In genomic region chr2:84425138-84425537, GRCm38 (mm10) we compare ENCODE assay signal across 8 mouse cellular contexts. TPM values are rescaled to one million over a fixed set of nuclear protein-coding genes. Genes with fewer than 3 reads are reported as not detected.
DNase-seq lines count a peak whose midpoint lies in the region; ATAC-seq and TF ChIP-seq lines count a peak whose summit lies in the region.

Gene Calcrl (minus strand): TSS chr2:84425411.

- peak; percentile 47 for DNase-seq in c-Kit-positive CD71-positive TER-119-positive erythroid progenitor cells, embryonic 14.5 days (ENCODE audit: low spot score)
- DNase-seq in layer of hippocampus, adult 8-10 months (ENCODE audit: low spot score in 2 of 2), result peak; percentile 26 to 31
- peak; percentile 88 for DNase-seq in lung, embryonic 14.5 days
- peak; percentile 85 for DNase-seq in thymus, adult 2 months

- H3K9me3 ChIP-seq in ES-Bruce4 (replicated peaks; ENCODE audit: control insufficient read depth, insufficient read depth, low read length, poor library complexity, severe bottlenecking), result no peaks in the 10 kb centered on the region
- H3K9me3 ChIP-seq in lung, embryonic 14.5 days (ENCODE audit: low read depth, low read length), result no peaks in the 10 kb centered on the region

- H3K27me3 ChIP-seq in ES-Bruce4 (ENCODE audit: control insufficient read depth, insufficient read depth, low read length, poor library complexity, severe bottlenecking), result no peaks in the 10 kb centered on the region
- no peaks in the 10 kb centered on the region for H3K27me3 ChIP-seq in lung, embryonic 14.5 days (ENCODE audit: insufficient read depth, low read length)
- H3K27me3 ChIP-seq in thymus, adult 2 months (ENCODE audit: control insufficient read depth, insufficient read depth, low read length), result no peaks in the 10 kb centered on the region

- peak within 1 kb of the TSS; percentile 64 for H3K4me2 ChIP-seq in lung, embryonic 14.5 days

- no peak within 1 kb of the TSS for H3K27ac ChIP-seq in ES-Bruce4 (ENCODE audit: insufficient read depth, low read length)
- H3K27ac ChIP-seq in lung, embryonic 14.5 days (ENCODE audit: low read depth), result peak within 1 kb of the TSS; percentile 48
- peak within 1 kb of the TSS; percentile 89 for H3K27ac ChIP-seq in thymus, adult 2 months (ENCODE audit: control insufficient read depth, insufficient read depth, low read length)

- peak within 1 kb of the TSS; percentile 27 for H3K4me3 ChIP-seq in ES-Bruce4 (ENCODE audit: low read depth, low read length)
- peak within 1 kb of the TSS; percentile 37 for H3K4me3 ChIP-seq in lung, embryonic 14.5 days (ENCODE audit: low read depth, low read length)
- H3K4me3 ChIP-seq in thymus, adult 2 months (ENCODE audit: control insufficient read depth, insufficient read depth, low read length), result peak within 1 kb of the TSS; percentile 61

- WGBS in lung, embryonic 14.5 days, result under 1% methylated on average over 10 of the region's 10 CpGs
- WGBS in thymus, adult 2 months, result under 1% methylated on average over 10 of the region's 10 CpGs

- TF ChIP-seq CTCF in ES-Bruce4 (IDR thresholded peaks at IDR 0.05; ENCODE audit: low read depth, low read length), result no peak
- no peak for TF ChIP-seq CTCF in lung, embryonic 14.5 days (IDR thresholded peaks at IDR 0.05; ENCODE audit: low read depth)
- TF ChIP-seq CTCF in thymus, adult 2 months (IDR thresholded peaks at IDR 0.05; ENCODE audit: borderline replicate concordance, control insufficient read depth, extremely low read depth, insufficient read depth, low read length, poor library complexity), result no peak

- H3K9ac ChIP-seq in ES-Bruce4 (ENCODE audit: low read depth, poor library complexity, severe bottlenecking), result no peak within 1 kb of the TSS
- H3K9ac ChIP-seq in lung, embryonic 14.5 days, result peak within 1 kb of the TSS; percentile 37

- no peaks in the 10 kb centered on the region for H3K36me3 ChIP-seq in ES-Bruce4 (ENCODE audit: control insufficient read depth, insufficient read depth, low read length, poor library complexity, severe bottlenecking)
- H3K36me3 ChIP-seq in lung, embryonic 14.5 days (ENCODE audit: insufficient read depth), result no peaks in the 10 kb centered on the region
- H3K36me3 ChIP-seq in thymus, adult 2 months (ENCODE audit: control insufficient read depth, insufficient read depth, low read length), result no peaks in the 10 kb centered on the region

- no peaks in the 10 kb centered on the region for H3K4me1 ChIP-seq in ES-Bruce4 (ENCODE audit: control insufficient read depth, insufficient read depth, low read length)
- H3K4me1 ChIP-seq in lung, embryonic 14.5 days (ENCODE audit: insufficient read depth), result no peaks in the 10 kb centered on the region
- 0 out of 2 replicates have a peak, but pooled peaks cover 2% of the 10 kb centered on the region for H3K4me1 ChIP-seq in thymus, adult 2 months (replicated peaks; ENCODE audit: control insufficient read depth, insufficient read depth, low read length)

- TF ChIP-seq EP300 in ES-Bruce4 (IDR thresholded peaks at IDR 0.05; ENCODE audit: insufficient read depth, low read depth, low read length), result no peak

- no peak for TF ChIP-seq POLR2A in ES-Bruce4 (IDR thresholded peaks at IDR 0.05; ENCODE audit: insufficient read depth, low read length)
- peak; percentile 79 for TF ChIP-seq POLR2A in thymus, adult 2 months (IDR thresholded peaks at IDR 0.05; ENCODE audit: control insufficient read depth, extremely low read depth, insufficient read depth, low read length, poor library complexity)

- ATAC-seq in frontal cortex, adult (ENCODE audit: low TSS enrichment), result peak; percentile 89
- ATAC-seq in hematopoietic stem cell, adult 5-6 weeks (replicated peaks in 1 of 2; ENCODE audit: insufficient read depth in 1 of 2, low FRiP score in 2 of 2, low TSS enrichment in 1 of 2, low read depth in 1 of 2, poor library complexity in 2 of 2, severe bottlenecking in 2 of 2), result peak; percentile 92 to 97
- ATAC-seq in lung, embryonic 14.5 days (ENCODE audit: insufficient read depth), result peak; percentile 96
- peak; percentile 95 for ATAC-seq in neutrophil, adult 5-6 weeks (ENCODE audit: extremely low read depth, insufficient number of reproducible peaks, low FRiP score, poor library complexity, severe bottlenecking)

RNA-seq across cellular contexts. Expression of gene Calcrl, which starts in this region (rescaled TPM):
- polyA plus RNA-seq in ES-Bruce4 (2011; ENCODE audit: insufficient read depth, insufficient read length, low read depth, missing spikeins), result 0.59 and 1.5 TPM in 2 replicates
- total RNA-seq in hematopoietic stem cell, adult 5-6 weeks (2017), result 268 and 404 TPM in 2 replicates
- total RNA-seq in layer of hippocampus, adult 8-10 months (2022), result 10 to 100 TPM in 2 of 4 experiments, 1 to 10 TPM in 2; 9.6 to 12.6 (median 10.4) TPM
- 42.3 and 47.3 TPM in 2 replicates for polyA plus RNA-seq in lung, embryonic 14.5 days (2014; fragmentation: Nextera tagmentation; extraction: Ambion mirVana)
- total RNA-seq in neutrophil, adult 5-6 weeks (2017), result 36.7 and 37.8 TPM in 2 replicates
- polyA plus RNA-seq in thymus, adult 2 months (2012; rRNA removed), result 7.5 and 8.7 TPM in 2 replicates

Comparison
In these comparisons a context has a peak if more than half of its experiments do, and no peak if none do; other contexts are left out.
1. DNase-seq: peak in every context shown above with its lines; median percentile 88 in lung, embryonic 14.5 days; 85 in thymus, adult 2 months; 47 in c-Kit-positive CD71-positive TER-119-positive erythroid progenitor cells, embryonic 14.5 days; 28 in layer of hippocampus, adult 8-10 months.